Mouse (Mus musculus): Measurements from ENCODE around the gene Exoc7. TPM values are rescaled to one million over a fixed set of nuclear protein-coding genes. Genes with fewer than 3 reads are reported as not detected.

Gene Exoc7
- polyA plus RNA-seq, 1 experiment from 2014 or later = 51.1 TPM

DNA sequence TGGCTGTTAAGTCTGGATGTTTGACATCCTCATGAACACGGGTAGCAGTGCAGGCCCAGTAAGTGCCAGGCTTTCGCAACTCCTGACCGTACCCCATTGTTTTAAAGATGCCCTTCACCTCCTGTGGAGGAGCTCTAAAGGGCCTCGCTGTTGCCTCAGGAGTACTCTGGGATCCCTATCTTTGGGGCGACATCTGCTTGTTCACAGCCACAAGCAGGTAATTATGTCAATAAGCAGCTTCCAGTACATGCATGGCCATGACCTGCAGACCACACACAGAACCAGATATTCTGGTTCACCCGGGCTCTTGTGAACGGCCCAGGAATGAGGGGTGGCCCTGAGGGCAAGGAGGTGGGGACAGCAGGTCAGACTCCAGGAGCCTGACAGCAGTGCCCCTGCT, 46.8 kb downstream of the Exoc7 start:
- Histone ChIP-seq H3K4me1 (ENCODE audit: control insufficient read depth in 2 of 2, insufficient read depth in 2 of 2, low read length in 2 of 2) (no peaks in the 10 kb centered on the region), H3K4me3 (ENCODE audit: control insufficient read depth in 1 of 2, insufficient read depth in 1 of 2, low read depth in 1 of 2, low read length in 2 of 2) (no peak overlapping the region), H3K36me3 (ENCODE audit: control insufficient read depth, insufficient read depth, low read length) (peaks cover 100% of the 10 kb centered on the region), H3K27me3 (ENCODE audit: control insufficient read depth, insufficient read depth, low read length) (no peaks in the 10 kb centered on the region), H3K9ac (ENCODE audit: low read length) (no peak overlapping the region), H3K27ac (replicated peaks in 1 of 2; ENCODE audit: control insufficient read depth in 1 of 2, insufficient read depth in 1 of 2, low read depth in 2 of 2, low read length in 2 of 2) (no peak overlapping the region), H3K9me3 (ENCODE audit: control insufficient read depth, low read length) (no peaks in the 10 kb centered on the region), H3K4me2 (ENCODE audit: low read length) (no peak overlapping the region)
- 94% methylated on average over 7 of the region's 7 CpGs for WGBS
- ATAC-seq (ENCODE audit: insufficient number of reproducible peaks, insufficient read depth, low FRiP score, low read depth) = no peak; the same call in 1 of the 2 replicates

DNA sequence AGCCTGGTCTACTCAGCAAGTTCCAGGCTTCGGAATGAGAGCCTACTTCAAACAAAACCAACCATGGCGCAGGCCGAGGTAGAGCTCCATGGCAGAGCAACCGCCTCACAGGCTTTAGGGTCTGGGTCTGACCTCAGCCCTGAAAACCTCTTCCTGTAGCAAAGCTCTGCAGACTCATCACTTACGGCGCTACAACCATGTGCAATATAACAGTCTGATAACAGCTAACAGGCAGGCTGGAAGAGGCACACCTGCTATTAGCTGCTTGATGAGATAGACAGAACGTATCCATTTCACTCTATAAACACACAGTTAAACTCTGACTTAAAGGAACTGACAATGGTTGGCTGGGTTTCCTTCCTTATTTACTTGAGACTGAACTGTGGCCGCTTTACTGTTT, 47.6 kb downstream of the Exoc7 start:
- H3K9ac ChIP-seq (ENCODE audit: low read length) = no peak overlapping the region
- WGBS = 92% methylated on average over 8 of the region's 8 CpGs
- H3K4me1 ChIP-seq (ENCODE audit: control insufficient read depth in 2 of 2, insufficient read depth in 2 of 2, low read length in 2 of 2) = no peaks in the 10 kb centered on the region
- H3K27me3 ChIP-seq (ENCODE audit: control insufficient read depth, insufficient read depth, low read length) = no peaks in the 10 kb centered on the region
- no peak overlapping the region for H3K4me2 ChIP-seq (ENCODE audit: low read length)
- peaks cover 100% of the 10 kb centered on the region for H3K36me3 ChIP-seq (ENCODE audit: control insufficient read depth, insufficient read depth, low read length)
- no peak overlapping the region for H3K4me3 ChIP-seq (ENCODE audit: control insufficient read depth in 1 of 2, insufficient read depth in 1 of 2, low read depth in 1 of 2, low read length in 2 of 2)
- no peak for ATAC-seq (ENCODE audit: insufficient number of reproducible peaks, insufficient read depth, low FRiP score, low read depth)
- no peak overlapping the region for H3K27ac ChIP-seq (replicated peaks in 1 of 2; ENCODE audit: control insufficient read depth in 1 of 2, insufficient read depth in 1 of 2, low read depth in 2 of 2, low read length in 2 of 2)
- H3K9me3 ChIP-seq (ENCODE audit: control insufficient read depth, low read length) = no peaks in the 10 kb centered on the region

DNA sequence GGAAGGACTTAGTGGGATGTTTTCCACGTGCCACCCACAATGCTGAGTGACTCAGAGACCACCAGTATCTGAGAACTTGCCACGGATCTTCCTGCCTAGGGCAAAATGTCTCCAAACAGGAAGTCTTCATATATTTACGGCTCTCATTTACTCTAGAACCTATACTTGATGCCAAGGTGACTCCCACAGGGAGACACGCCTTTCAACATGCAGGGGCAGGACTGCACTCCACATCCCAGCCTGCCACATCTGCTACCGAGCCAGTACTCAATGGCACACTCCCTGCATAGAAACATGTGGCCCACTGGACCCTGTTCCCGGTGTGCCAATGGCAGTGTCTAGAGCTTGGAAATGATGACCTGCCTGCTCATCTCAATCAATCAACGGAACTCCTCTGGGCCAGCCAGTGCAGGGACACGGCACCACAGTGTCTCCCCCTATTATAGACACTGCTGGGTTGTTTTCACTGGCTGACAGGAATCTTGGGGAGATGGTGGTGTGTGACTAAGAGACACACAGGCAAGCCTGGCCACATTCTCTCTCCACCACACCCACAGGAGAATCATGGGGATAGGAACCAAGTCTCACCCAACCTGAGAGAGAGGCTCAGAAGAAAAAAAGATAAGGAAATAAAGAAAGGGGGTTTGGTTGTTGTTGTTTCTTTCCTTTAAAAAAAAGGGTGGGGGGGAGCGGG, 50.9 kb downstream of the Exoc7 start:
- Histone ChIP-seq H3K36me3 (ENCODE audit: control insufficient read depth, insufficient read depth, low read length) (peaks cover 100% of the 10 kb centered on the region), H3K27ac (replicated peaks in 1 of 2; ENCODE audit: control insufficient read depth in 1 of 2, insufficient read depth in 1 of 2, low read depth in 2 of 2, low read length in 2 of 2) (no peak overlapping the region), H3K27me3 (ENCODE audit: control insufficient read depth, insufficient read depth, low read length) (no peaks in the 10 kb centered on the region), H3K4me1 (ENCODE audit: control insufficient read depth in 2 of 2, insufficient read depth in 2 of 2, low read length in 2 of 2) (peaks cover 5 to 6% of the 10 kb centered on the region in 2 experiments; a peak in 2 of 4 replicates), H3K9me3 (ENCODE audit: control insufficient read depth, low read length) (no peaks in the 10 kb centered on the region), H3K9ac (ENCODE audit: low read length) (no peak overlapping the region), H3K4me2 (ENCODE audit: low read length) (no peak overlapping the region), H3K4me3 (ENCODE audit: control insufficient read depth in 1 of 2, insufficient read depth in 1 of 2, low read depth in 1 of 2, low read length in 2 of 2) (no peak overlapping the region)
- WGBS = 81% methylated on average over 9 of the region's 9 CpGs
- ATAC-seq (ENCODE audit: insufficient number of reproducible peaks, insufficient read depth, low FRiP score, low read depth) = no peak

DNA sequence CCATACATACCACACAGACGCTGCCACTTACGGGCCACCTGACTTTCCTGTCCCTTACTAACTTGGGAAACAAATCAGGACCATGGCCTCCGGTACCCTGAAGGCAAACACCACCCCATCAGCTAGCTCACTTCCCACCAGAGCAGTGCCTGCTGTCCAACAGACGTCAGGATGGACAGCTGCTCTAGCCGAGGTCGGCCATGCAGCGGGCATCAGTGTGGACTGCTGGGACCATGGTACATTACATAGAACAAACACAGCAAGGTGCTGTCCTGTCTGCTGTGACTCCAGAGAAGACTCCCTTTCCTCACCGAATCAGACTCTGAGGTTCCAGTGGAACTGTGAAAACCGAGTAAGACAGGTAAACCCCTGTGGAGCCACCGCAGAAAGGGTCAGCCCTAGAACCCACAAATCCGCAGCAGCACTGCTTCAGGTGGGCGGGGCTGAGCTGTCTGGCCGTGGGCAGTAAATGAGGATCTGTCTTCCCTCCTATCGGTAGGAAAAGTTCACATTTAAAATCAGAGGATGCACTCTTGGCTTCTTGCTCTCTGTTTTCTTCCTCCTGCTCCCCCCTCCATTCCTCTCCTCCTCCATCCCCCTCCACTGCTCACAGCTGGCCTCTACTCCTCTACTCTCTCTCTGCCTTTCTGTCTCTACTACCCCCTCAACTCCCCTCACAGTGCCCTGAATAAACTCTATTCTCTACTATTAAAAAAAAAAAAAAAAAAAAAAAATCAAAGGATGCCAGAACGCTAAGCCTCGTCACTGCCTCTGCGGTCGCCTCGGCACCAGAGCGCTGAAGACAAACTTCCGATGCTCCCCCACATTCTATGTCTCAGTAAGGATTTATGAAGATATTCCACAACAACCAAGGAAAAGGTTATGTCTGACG, 51.7 kb downstream of the Exoc7 start:
- Histone ChIP-seq H3K9me3 (ENCODE audit: control insufficient read depth, low read length) (no peaks in the 10 kb centered on the region), H3K4me3 (ENCODE audit: control insufficient read depth in 1 of 2, insufficient read depth in 1 of 2, low read depth in 1 of 2, low read length in 2 of 2) (no peak overlapping the region), H3K27me3 (ENCODE audit: control insufficient read depth, insufficient read depth, low read length) (no peaks in the 10 kb centered on the region), H3K9ac (ENCODE audit: low read length) (no peak overlapping the region), H3K36me3 (ENCODE audit: control insufficient read depth, insufficient read depth, low read length) (peaks cover 100% of the 10 kb centered on the region), H3K27ac (replicated peaks in 1 of 2; ENCODE audit: control insufficient read depth in 1 of 2, insufficient read depth in 1 of 2, low read depth in 2 of 2, low read length in 2 of 2) (no peak overlapping the region), H3K4me1 (ENCODE audit: control insufficient read depth in 2 of 2, insufficient read depth in 2 of 2, low read length in 2 of 2) (peaks cover 6 to 8% of the 10 kb centered on the region in 2 experiments; a peak in 2 of 4 replicates), H3K4me2 (ENCODE audit: low read length) (no peak overlapping the region)
- WGBS = 86% methylated on average over 22 of the region's 22 CpGs
- no peak for ATAC-seq (ENCODE audit: insufficient number of reproducible peaks, insufficient read depth, low FRiP score, low read depth)

DNA sequence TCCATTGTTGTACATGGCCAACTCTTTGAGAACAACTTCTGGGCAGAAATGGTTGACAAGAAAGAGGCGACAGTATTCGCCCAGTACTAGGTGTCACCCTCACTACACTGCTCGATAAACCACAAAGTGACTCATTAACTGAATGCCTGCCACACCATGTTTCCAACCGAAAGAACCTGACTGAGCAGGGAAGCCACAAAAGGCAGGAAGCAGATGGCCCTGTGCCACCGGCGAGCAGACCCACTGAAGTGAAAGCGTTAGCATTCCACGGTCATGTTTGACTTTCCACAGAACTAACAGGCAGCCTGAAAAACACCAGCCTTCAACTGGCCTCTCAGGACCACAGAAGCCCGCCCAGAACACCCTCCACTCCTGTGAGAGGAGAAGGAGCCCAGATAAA, 52.4 kb downstream of the Exoc7 start:
- Histone ChIP-seq H3K36me3 (ENCODE audit: control insufficient read depth, insufficient read depth, low read length) (peaks cover 100% of the 10 kb centered on the region), H3K4me1 (ENCODE audit: control insufficient read depth in 2 of 2, insufficient read depth in 2 of 2, low read length in 2 of 2) (peaks cover 6 to 8% of the 10 kb centered on the region in 2 experiments; a peak in 2 of 4 replicates), H3K27ac (replicated peaks in 1 of 2; ENCODE audit: control insufficient read depth in 1 of 2, insufficient read depth in 1 of 2, low read depth in 2 of 2, low read length in 2 of 2) (no peak overlapping the region), H3K27me3 (ENCODE audit: control insufficient read depth, insufficient read depth, low read length) (no peaks in the 10 kb centered on the region), H3K9ac (ENCODE audit: low read length) (no peak overlapping the region), H3K4me3 (ENCODE audit: control insufficient read depth in 1 of 2, insufficient read depth in 1 of 2, low read depth in 1 of 2, low read length in 2 of 2) (no peak overlapping the region), H3K9me3 (ENCODE audit: control insufficient read depth, low read length) (no peaks in the 10 kb centered on the region), H3K4me2 (ENCODE audit: low read length) (no peak overlapping the region)
- WGBS = 75% methylated on average over 9 of the region's 9 CpGs
- ATAC-seq (ENCODE audit: insufficient number of reproducible peaks, insufficient read depth, low FRiP score, low read depth) = no peak

DNA sequence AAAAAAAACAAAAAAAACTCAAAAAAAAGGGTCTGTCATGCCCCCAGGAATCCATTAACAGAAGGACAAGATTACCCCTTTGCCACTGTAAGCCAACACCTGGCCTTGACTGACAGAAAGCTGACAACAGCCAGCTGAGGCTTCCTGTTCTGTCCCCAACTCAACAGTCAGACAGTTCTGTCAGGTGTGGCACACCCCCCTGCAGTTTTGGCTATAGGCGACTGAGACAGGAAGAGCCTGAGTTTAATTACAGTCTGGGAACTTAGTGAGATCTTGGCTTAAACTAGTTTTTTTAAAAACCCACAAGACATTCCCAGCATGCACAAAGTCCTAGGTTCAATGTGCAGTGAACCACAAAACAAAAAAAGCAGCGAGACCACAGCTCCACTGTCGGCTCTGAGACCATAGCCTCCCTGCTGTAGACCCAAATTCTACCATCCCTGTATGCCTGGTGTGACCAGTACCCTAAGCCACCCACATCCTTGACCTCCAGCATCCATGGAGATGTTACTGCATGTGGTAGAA, 53.9 kb downstream of the Exoc7 start:
- Histone ChIP-seq H3K27me3 (ENCODE audit: control insufficient read depth, insufficient read depth, low read length) (no peaks in the 10 kb centered on the region), H3K9ac (ENCODE audit: low read length) (no peak overlapping the region), H3K27ac (replicated peaks in 1 of 2; ENCODE audit: control insufficient read depth in 1 of 2, insufficient read depth in 1 of 2, low read depth in 2 of 2, low read length in 2 of 2) (no peak overlapping the region), H3K36me3 (ENCODE audit: control insufficient read depth, insufficient read depth, low read length) (peaks cover 100% of the 10 kb centered on the region), H3K4me3 (ENCODE audit: control insufficient read depth in 1 of 2, insufficient read depth in 1 of 2, low read depth in 1 of 2, low read length in 2 of 2) (no peak overlapping the region), H3K4me2 (ENCODE audit: low read length) (no peak overlapping the region), H3K9me3 (ENCODE audit: control insufficient read depth, low read length) (no peaks in the 10 kb centered on the region), H3K4me1 (ENCODE audit: control insufficient read depth in 2 of 2, insufficient read depth in 2 of 2, low read length in 2 of 2) (peaks cover 6 to 8% of the 10 kb centered on the region in 2 experiments; a peak in 2 of 4 replicates)
- no peak for ATAC-seq (ENCODE audit: insufficient number of reproducible peaks, insufficient read depth, low FRiP score, low read depth)
- 87% methylated on average over 3 of the region's 3 CpGs for WGBS

DNA sequence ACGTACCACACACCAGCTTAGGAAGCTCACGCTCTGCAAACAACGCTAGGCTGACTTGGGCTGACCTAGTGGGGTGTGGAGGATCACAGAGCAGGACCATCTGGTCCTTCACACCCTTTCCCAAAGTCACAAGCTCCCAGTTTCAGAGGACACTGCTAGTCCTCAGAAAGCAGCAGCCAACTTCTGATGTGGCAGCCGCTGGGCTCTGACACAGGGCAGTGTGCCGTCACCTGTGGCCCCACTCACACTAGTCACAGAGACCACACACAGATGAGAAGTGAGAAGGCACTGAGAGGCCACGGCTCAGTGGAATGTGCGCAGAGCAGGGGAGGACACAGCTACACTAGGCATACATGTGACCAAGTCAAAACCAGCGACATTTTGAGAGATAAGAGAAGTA, 56.1 kb downstream of the Exoc7 start:
- peaks cover 100% of the 10 kb centered on the region for H3K36me3 ChIP-seq (ENCODE audit: control insufficient read depth, insufficient read depth, low read length)
- H3K4me3 ChIP-seq (ENCODE audit: control insufficient read depth in 1 of 2, insufficient read depth in 1 of 2, low read depth in 1 of 2, low read length in 2 of 2) = no peak overlapping the region
- no peak for ATAC-seq (ENCODE audit: insufficient number of reproducible peaks, insufficient read depth, low FRiP score, low read depth)
- no peak overlapping the region; the same call in 1 of the 2 replicates for H3K9ac ChIP-seq (ENCODE audit: low read length)
- no peak overlapping the region for H3K4me2 ChIP-seq (ENCODE audit: low read length)
- H3K27ac ChIP-seq (replicated peaks in 1 of 2; ENCODE audit: control insufficient read depth in 1 of 2, insufficient read depth in 1 of 2, low read depth in 2 of 2, low read length in 2 of 2) = 0 out of 4 replicates have a peak overlapping the region, but pooled peaks of 1 of the 2 experiments have one; percentile 14
- no peaks in the 10 kb centered on the region for H3K9me3 ChIP-seq (ENCODE audit: control insufficient read depth, low read length)
- 57% methylated on average over 8 of the region's 8 CpGs for WGBS
- peaks cover 6 to 8% of the 10 kb centered on the region in 2 experiments; a peak in 2 of 4 replicates for H3K4me1 ChIP-seq (ENCODE audit: control insufficient read depth in 2 of 2, insufficient read depth in 2 of 2, low read length in 2 of 2)
- no peaks in the 10 kb centered on the region for H3K27me3 ChIP-seq (ENCODE audit: control insufficient read depth, insufficient read depth, low read length)

All from heart, embryonic 14.5 days (tissue).